Mouse (Mus musculus): Measurements from ENCODE around the gene Troap. TPM values are rescaled to one million over a fixed set of nuclear protein-coding genes. Genes with fewer than 3 reads are reported as not detected.

Gene Troap
- total and polyA plus RNA-seq, 3 experiments = 25.8 to 70.2 TPM; not detected in 1

DNA sequence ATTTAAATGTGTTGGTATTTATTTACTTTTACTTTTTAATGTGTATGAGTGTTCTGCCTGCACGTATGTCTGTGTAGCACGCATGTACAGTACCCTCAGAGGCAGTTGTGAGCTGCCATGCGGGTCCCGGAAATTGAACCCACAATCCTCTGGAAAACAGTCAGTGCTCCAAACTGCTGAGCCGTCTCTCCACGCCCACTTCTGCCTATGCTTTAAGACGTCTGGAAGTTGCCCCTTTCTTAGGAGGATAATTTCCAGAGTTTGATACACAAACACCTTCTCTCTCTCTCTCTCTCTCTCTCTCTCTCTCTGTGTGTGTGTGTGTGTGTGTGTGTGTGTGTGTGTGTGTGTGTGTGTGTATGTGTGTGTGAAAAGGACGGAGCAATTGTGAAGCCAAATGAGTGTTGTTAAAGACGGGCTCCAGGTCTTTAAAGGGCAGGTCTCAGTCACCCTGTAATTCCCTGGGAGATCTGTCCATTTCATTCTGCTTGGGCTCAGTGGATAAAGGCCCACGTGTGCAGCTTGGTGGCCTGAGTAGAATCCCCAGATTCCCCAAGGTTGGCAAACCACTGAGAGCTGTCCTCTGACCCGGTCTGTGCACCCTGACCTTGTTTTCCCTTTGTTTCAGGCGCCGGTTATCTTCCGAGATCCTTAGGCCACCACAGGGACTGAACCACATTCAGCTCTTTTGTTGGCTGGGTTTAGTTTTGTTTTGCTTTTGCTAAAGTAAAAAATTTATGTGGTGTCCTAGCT, 40.1 kb downstream of the Troap start:
- H3K27ac ChIP-seq (ENCODE audit: control insufficient read depth, low read depth, low read length) = peak overlapping the region; percentile 63
- peaks cover 0 to 9% of the 10 kb centered on the region in 2 experiments; a peak in 2 of 4 replicates for H3K36me3 ChIP-seq (ENCODE audit: control insufficient read depth in 1 of 2, insufficient read depth in 2 of 2, low read length in 2 of 2)
- DNase-seq (ENCODE audit: low read depth, low spot score) = peak; percentile 84
- peaks cover 0 to 7% of the 10 kb centered on the region in 2 experiments; a peak in 1 of 4 replicates for H3K4me1 ChIP-seq (ENCODE audit: control insufficient read depth in 1 of 2, insufficient read depth in 2 of 2, low read length in 2 of 2)
- no peaks in the 10 kb centered on the region for H3K27me3 ChIP-seq (ENCODE audit: control insufficient read depth in 1 of 2, insufficient read depth in 2 of 2, low read length in 2 of 2)
- no peaks in the 10 kb centered on the region for H3K79me2 ChIP-seq (ENCODE audit: control insufficient read depth, insufficient read depth, low read length, poor library complexity)
- H3K9me3 ChIP-seq (replicated peaks; ENCODE audit: insufficient read depth, low read length) = no peaks in the 10 kb centered on the region
- H3K9ac ChIP-seq (ENCODE audit: control insufficient read depth, low read depth, low read length, poor library complexity, severe bottlenecking) = peak overlapping the region; percentile 54
- TF ChIP-seq TCF12 (IDR thresholded peaks at IDR 0.05; ENCODE audit: low read depth, low read length) (no peak), BHLHE40 (IDR thresholded peaks at IDR 0.05; ENCODE audit: borderline replicate concordance, low read depth, low read length) (no peak), EP300 (IDR thresholded peaks at IDR 0.05; ENCODE audit: low read depth in 1 of 2, low read length in 2 of 2) (peak; percentile 1 to 24; a peak in 1 of 4 replicates), ZKSCAN1 (IDR thresholded peaks at IDR 0.05; ENCODE audit: low read depth, low read length) (no peak), ELF1 (IDR thresholded peaks at IDR 0.05; ENCODE audit: low read depth, low read length) (peak; percentile 21; the same call in 1 of the 2 replicates), MAX (IDR thresholded peaks at IDR 0.05; ENCODE audit: low read length) (0 out of 2 replicates have a peak, but pooled peaks have one; percentile 16), RAD21 (IDR thresholded peaks at IDR 0.05; ENCODE audit: low read depth, low read length) (no peak), JUND (IDR thresholded peaks at IDR 0.05; ENCODE audit: low read depth, low read length) (no peak), TBP (IDR thresholded peaks at IDR 0.05; ENCODE audit: low read depth, low read length) (peak; percentile 21), MXI1 (IDR thresholded peaks at IDR 0.05; ENCODE audit: low read depth, low read length) (peak; percentile 47; the same call in 1 of the 2 replicates), SIN3A (IDR thresholded peaks at IDR 0.05; ENCODE audit: low read length) (peak; percentile 56; the same call in 1 of the 2 replicates), MYB (IDR thresholded peaks at IDR 0.05; ENCODE audit: low read depth, low read length) (no peak), ETS1 (IDR thresholded peaks at IDR 0.05; ENCODE audit: low read depth, low read length) (peak; percentile 34; the same call in 1 of the 2 replicates), MAFK (IDR thresholded peaks at IDR 0.05; ENCODE audit: borderline replicate concordance, low read depth, low read length) (no peak), POLR2A (IDR thresholded peaks at IDR 0.05; ENCODE audit: control insufficient read depth in 1 of 2, insufficient read depth in 1 of 2, low read depth in 1 of 2, low read length in 2 of 2, poor library complexity in 1 of 2) (0 out of 4 replicates have a peak, but pooled peaks of 1 of the 2 experiments have one; percentile 35), USF1 (IDR thresholded peaks at IDR 0.05; ENCODE audit: low read depth, low read length) (no peak), MEF2A (IDR thresholded peaks at IDR 0.05; ENCODE audit: extremely low read depth, insufficient replicate concordance, low read depth, low read length, poor library complexity, severe bottlenecking) (no peak), ZMIZ1 (IDR thresholded peaks at IDR 0.05; ENCODE audit: low read depth, low read length) (no peak), ZNF384 (IDR thresholded peaks at IDR 0.05; ENCODE audit: low read depth, low read length) (no peak), POLR2AphosphoS5 (IDR thresholded peaks at IDR 0.05; ENCODE audit: borderline replicate concordance, low read depth, low read length) (no peak), NELFE (IDR thresholded peaks at IDR 0.05; ENCODE audit: low read depth, low read length) (peak; percentile 43), E2F4 (IDR thresholded peaks at IDR 0.05; ENCODE audit: borderline replicate concordance, low read depth, low read length) (no peak)
- peak overlapping the region; percentile 49 to 54 for H3K4me3 ChIP-seq (ENCODE audit: control insufficient read depth in 1 of 2, insufficient read depth in 1 of 2, low read depth in 2 of 2, low read length in 2 of 2)

All from MEL (cell line).